Mouse (Mus musculus): ENCODE results near the gene Ypel3. TPM values are rescaled to one million over a fixed set of nuclear protein-coding genes. Genes with fewer than 3 reads are reported as not detected.

Gene Ypel3
- polyA plus RNA-seq, 1 experiment from 2014 or later: 160 TPM

DNA sequence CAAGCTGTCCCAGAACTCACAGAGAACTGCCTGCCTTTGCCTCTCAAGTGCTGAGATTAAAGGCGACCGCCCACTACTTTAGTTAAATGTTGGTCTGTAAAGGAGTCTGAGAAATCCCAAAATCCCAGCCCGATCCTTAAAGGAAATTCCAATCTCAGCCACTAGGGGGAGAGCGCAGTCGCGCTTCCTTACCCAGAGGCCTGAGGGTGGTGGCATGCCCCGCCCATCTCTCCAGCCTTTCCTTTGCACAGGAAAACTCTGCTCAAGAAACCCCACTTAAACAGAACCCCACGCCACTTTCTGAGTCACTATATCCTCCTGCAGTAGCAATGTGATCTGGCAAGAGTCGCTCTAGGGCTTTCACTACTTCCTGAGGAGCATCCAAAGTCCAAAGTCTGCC, 21.9 kb upstream of the Ypel3 start:
- WGBS: 1% methylated on average over 9 of the region's 9 CpGs
- peak; percentile 48 for ATAC-seq (ENCODE audit: low FRiP score, low read depth)

DNA sequence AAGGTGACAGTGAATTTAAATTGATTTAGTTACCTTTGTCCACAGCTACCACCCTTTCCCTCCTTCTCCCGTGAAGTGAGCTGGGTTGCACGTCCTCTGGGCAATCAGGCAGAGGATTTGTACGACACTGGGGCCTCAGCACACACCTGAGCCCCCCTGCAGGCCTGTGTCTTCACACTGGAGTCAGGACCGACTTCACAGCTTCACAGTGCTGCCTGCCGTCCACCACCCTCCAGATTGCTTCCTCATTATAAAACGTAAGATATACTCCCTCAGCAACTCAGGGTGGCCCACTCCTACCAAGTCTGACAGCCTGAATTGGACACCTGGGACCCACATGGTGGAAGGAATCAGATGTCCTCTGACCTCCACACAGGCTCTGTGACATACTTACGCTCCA, 18.2 kb upstream of the Ypel3 start:
- Histone ChIP-seq H3K9me3 (no peaks in the 10 kb centered on the region), H3K4me3 (no peak overlapping the region), H3K4me2 (replicated peaks) (no peak overlapping the region), H3K9ac (no peak overlapping the region), H3K27ac (no peak overlapping the region), H3K36me3 (peaks cover 8% of the 10 kb centered on the region), H3K4me1 (peaks cover 26% of the 10 kb centered on the region), H3K27me3 (replicated peaks) (no peaks in the 10 kb centered on the region)
- ATAC-seq (ENCODE audit: low FRiP score, low read depth): no peak
- WGBS: 60% methylated on average over 7 of the region's 7 CpGs

More for the DNA sequence above, 21.9 kb upstream of the Ypel3 start:
- peak overlapping the region; percentile 32; the same call in 1 of the 2 replicates for H3K4me2 ChIP-seq (replicated peaks)
- no peak overlapping the region for H3K27ac ChIP-seq
- H3K4me3 ChIP-seq: no peak overlapping the region
- H3K9ac ChIP-seq: no peak overlapping the region
- no peaks in the 10 kb centered on the region for H3K27me3 ChIP-seq (replicated peaks)
- no peaks in the 10 kb centered on the region for H3K36me3 ChIP-seq
- no peaks in the 10 kb centered on the region for H3K9me3 ChIP-seq
- H3K4me1 ChIP-seq: peaks cover 6% of the 10 kb centered on the region; the same call in 1 of the 2 replicates

DNA sequence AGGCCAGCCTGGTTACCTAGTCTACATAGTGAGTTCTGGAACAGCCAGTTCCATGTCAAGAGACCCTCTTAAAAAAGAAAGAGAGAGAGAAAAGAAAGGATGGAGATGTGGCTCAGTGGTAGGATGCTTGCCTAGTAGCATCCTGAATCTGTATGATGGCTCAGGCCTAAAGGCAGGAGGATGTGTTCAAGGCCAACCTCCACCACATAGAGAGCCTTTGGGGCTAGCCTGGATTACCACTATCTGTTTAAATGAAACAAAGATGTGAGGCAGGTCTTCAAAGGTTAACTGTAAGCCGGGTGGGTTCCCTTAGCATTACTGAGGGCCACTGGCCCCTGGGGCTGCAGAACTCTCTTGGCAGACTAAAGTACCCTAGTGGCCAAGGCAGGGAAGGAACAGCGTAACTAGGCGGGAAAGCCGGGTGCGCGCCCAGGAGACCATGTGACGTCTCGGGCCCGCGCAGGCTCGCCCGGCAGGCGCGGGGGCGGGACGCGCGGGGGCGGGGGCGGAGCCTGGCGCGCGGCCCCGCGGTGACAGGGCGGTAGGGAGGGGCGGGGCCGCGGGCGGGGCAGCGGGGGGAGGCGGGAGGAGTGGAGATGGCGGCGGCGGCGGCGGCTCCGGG, 17.6 kb upstream of the Ypel3 start, which contains the start of gene Mapk3:
Gene Mapk3 (plus strand): TSS at position 552 of the 622 bp plus-strand sequence.
- peak within 1 kb of the TSS; percentile 58 for H3K27ac ChIP-seq
- H3K36me3 ChIP-seq: peaks cover 14% of the 10 kb centered on the region
- peaks cover 26% of the 10 kb centered on the region for H3K4me1 ChIP-seq
- H3K4me3 ChIP-seq: peak within 1 kb of the TSS; percentile 78
- H3K27me3 ChIP-seq (replicated peaks): no peaks in the 10 kb centered on the region
- WGBS: 2% methylated on average over 33 of the region's 38 CpGs
- peak within 1 kb of the TSS; percentile 93 for H3K4me2 ChIP-seq (replicated peaks)
- peak; percentile 70 for ATAC-seq (ENCODE audit: low FRiP score, low read depth)
- H3K9me3 ChIP-seq: no peaks in the 10 kb centered on the region
- peak within 1 kb of the TSS; percentile 81 for H3K9ac ChIP-seq

DNA sequence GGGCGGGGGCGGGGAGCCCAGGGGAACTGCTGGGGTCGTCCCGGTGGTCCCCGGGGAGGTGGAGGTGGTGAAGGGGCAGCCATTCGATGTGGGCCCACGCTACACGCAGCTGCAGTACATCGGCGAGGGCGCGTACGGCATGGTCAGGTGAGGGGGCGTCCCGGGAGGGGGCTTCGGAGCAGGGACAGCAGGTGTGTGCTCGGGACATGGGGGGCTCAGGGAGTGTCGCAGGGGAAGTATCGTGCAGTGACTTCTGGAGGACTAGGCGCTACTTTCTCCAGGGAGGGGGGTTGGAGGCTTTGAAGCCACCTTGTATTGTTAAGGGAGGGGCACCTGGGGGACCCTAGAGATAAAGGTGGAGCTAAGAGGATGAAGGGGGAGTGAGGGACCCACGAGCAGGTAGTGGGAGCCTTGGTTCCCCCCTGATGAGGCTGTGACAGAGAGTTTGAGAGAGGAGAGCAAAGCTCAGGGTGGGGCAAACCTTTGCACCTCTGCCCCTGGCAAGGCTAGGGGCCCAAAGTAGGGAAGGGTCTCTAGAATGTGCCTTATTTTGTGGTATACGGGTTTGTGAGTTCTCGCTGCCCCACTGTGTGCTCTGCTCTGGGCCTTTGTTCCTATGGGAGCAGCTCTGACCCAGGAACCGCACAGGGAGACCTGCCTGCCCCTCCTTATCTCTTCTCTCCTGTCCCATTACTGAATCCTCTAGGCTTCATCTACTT, 16.9 kb upstream of the Ypel3 start:
- Histone ChIP-seq H3K4me3 (peak overlapping the region; percentile 78), H3K36me3 (peaks cover 21% of the 10 kb centered on the region), H3K9me3 (no peaks in the 10 kb centered on the region), H3K27ac (peak overlapping the region; percentile 58), H3K27me3 (replicated peaks) (no peaks in the 10 kb centered on the region), H3K9ac (peak overlapping the region; percentile 81), H3K4me2 (replicated peaks) (peak overlapping the region; percentile 93), H3K4me1 (peaks cover 24% of the 10 kb centered on the region)
- 2% methylated on average over 24 of the region's 24 CpGs for WGBS
- ATAC-seq (ENCODE audit: low FRiP score, low read depth): peak; percentile 71

DNA sequence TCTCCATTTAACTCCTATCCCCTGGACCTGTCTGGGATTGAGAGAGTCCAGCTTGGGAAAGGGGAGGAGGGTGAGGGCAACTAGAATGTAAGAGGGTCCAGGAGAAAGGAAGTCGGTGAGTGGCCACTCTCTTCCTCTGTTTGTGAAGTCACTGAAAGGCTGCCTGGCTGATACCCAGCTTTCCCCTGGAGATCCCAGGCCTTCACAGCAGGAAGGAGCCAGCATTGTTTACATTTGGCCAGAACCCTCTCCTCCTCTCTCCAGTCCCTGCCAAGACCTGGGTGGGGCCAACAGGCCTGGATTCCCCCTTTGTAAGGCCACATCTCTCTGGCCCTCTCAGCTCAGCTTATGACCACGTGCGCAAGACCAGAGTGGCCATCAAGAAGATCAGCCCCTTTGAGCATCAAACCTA, 16.4 kb upstream of the Ypel3 start:
- WGBS: 14% methylated on average over 3 of the region's 3 CpGs
- Histone ChIP-seq H3K36me3 (peaks cover 26% of the 10 kb centered on the region), H3K4me1 (peaks cover 21% of the 10 kb centered on the region), H3K9me3 (no peaks in the 10 kb centered on the region), H3K27ac (peak overlapping the region; percentile 58), H3K4me3 (peak overlapping the region; percentile 78), H3K27me3 (replicated peaks) (no peaks in the 10 kb centered on the region), H3K4me2 (replicated peaks) (peak overlapping the region; percentile 93), H3K9ac (peak overlapping the region; percentile 81)
- ATAC-seq (ENCODE audit: low FRiP score, low read depth): no peak

DNA sequence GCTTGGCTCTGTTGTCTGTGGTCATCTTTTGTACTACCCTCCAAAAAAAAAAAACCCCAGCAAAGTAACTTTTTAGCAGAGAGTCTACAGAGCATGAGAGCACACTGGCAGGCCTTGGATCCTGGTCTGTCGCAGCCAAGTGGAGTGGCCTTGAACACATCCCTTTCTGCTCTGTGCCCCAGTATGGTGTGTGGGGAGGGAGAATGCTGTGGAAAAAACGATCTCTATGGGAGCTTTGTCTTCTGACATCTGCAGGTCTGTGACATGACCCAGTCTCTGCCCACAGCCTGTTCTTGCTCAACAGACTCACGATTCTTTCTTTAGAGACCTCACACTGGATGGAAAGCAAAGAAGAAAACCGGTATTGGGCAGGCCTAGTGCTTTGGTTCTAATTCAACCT, 15.8 kb upstream of the Ypel3 start:
- WGBS: 74% methylated on average over 4 of the region's 4 CpGs
- ATAC-seq (ENCODE audit: low FRiP score, low read depth): no peak
- H3K9ac ChIP-seq: peak overlapping the region; percentile 81; the same call in 1 of the 2 replicates
- H3K27me3 ChIP-seq (replicated peaks): no peaks in the 10 kb centered on the region
- peaks cover 32% of the 10 kb centered on the region for H3K36me3 ChIP-seq
- peak overlapping the region; percentile 93 for H3K4me2 ChIP-seq (replicated peaks)
- H3K4me1 ChIP-seq: peaks cover 21% of the 10 kb centered on the region
- H3K27ac ChIP-seq: no peak overlapping the region
- H3K9me3 ChIP-seq: no peaks in the 10 kb centered on the region
- no peak overlapping the region for H3K4me3 ChIP-seq

DNA sequence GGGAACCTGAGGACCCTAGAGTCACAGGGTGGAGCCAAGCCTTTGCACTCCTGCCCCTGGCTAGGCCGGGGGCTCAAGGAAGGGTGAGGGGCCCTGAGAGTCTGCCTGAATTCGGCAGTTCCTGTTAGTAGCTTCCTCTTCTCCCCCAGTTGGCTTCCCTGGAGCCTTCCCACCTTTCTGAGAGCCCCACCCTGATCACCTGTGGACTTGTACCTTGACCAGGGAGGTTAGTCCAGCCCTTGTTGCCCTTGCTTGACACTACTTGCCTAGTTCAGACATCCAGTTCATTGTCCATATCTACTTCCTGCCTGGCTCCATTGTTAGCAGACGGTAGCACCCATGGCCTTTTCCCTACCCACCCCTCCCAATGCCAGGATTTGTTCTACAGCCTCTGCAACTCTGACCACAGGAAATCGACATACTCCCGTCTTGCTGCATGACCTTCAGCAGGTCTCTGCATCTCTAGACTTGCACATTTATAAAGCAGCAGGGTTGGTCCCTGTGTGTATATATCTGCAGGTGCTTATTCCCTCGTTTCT, 15.2 kb upstream of the Ypel3 start:
- H3K36me3 ChIP-seq: peaks cover 38% of the 10 kb centered on the region
- H3K9me3 ChIP-seq: no peaks in the 10 kb centered on the region
- H3K9ac ChIP-seq: no peak overlapping the region
- H3K27me3 ChIP-seq (replicated peaks): no peaks in the 10 kb centered on the region
- H3K27ac ChIP-seq: no peak overlapping the region
- ATAC-seq (ENCODE audit: low FRiP score, low read depth): no peak
- H3K4me2 ChIP-seq (replicated peaks): peak overlapping the region; percentile 93
- WGBS: 82% methylated on average over 6 of the region's 6 CpGs
- no peak overlapping the region for H3K4me3 ChIP-seq
- H3K4me1 ChIP-seq: peaks cover 21% of the 10 kb centered on the region

DNA sequence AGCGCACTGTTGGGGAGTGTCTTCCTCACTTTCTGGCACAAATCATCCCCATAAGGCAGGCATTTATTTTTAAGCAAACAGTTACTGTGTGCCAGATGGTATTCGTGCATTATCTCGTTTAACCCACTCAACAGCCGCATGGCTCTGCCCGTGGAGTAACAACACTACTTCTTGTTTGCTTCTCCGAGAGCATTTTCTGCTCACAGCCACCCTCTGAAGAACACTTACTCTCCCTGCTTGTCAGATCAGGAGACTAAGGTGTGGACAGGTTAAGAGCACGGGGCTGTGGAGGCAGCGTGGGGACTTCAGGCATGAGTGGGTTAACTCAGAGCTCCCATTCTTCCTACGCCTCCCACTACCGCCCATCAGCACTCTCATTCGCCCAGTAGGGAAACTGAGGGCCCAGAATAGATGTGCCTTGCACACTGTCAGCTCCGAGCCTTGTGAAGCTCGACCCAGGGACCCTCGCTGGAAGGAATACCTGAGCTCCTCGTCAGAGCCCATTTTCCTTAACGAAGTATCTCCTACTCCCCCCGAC, 14.2 kb upstream of the Ypel3 start:
- Histone ChIP-seq H3K4me3 (no peak overlapping the region), H3K36me3 (peaks cover 48% of the 10 kb centered on the region), H3K9me3 (no peaks in the 10 kb centered on the region), H3K4me1 (peaks cover 21% of the 10 kb centered on the region), H3K9ac (no peak overlapping the region), H3K27me3 (replicated peaks) (no peaks in the 10 kb centered on the region), H3K4me2 (replicated peaks) (0 out of 2 replicates have a peak overlapping the region, but pooled peaks have one; percentile 16), H3K27ac (no peak overlapping the region)
- ATAC-seq (ENCODE audit: low FRiP score, low read depth): no peak
- 79% methylated on average over 17 of the region's 17 CpGs for WGBS

DNA sequence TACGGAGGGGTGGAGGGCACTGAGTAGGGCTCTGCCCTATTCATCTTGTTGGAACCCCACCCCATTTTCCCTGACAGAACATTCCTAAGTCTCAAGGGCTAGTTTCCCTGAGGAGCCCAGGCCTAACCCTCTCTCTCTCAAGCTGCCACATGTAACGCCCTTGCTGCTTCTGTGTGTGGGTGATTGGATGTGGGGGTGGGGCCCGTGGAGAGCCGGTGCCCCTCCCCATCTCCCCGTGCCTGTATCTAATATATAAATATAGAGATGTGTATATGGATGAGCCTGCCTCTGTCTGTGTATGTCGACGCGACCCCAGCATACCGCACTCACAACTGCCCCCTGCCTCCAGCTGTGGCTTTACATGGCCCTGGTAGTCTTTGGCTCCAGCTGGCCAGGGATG, 11.2 kb upstream of the Ypel3 start:
- peaks cover 71% of the 10 kb centered on the region for H3K36me3 ChIP-seq
- 91% methylated on average over 9 of the region's 9 CpGs for WGBS
- peaks cover 14% of the 10 kb centered on the region for H3K4me1 ChIP-seq
- no peak overlapping the region for H3K27ac ChIP-seq
- H3K9me3 ChIP-seq: no peaks in the 10 kb centered on the region
- H3K4me3 ChIP-seq: no peak overlapping the region
- H3K9ac ChIP-seq: no peak overlapping the region
- no peak for ATAC-seq (ENCODE audit: low FRiP score, low read depth)
- no peak overlapping the region for H3K4me2 ChIP-seq (replicated peaks)
- no peaks in the 10 kb centered on the region for H3K27me3 ChIP-seq (replicated peaks)

DNA sequence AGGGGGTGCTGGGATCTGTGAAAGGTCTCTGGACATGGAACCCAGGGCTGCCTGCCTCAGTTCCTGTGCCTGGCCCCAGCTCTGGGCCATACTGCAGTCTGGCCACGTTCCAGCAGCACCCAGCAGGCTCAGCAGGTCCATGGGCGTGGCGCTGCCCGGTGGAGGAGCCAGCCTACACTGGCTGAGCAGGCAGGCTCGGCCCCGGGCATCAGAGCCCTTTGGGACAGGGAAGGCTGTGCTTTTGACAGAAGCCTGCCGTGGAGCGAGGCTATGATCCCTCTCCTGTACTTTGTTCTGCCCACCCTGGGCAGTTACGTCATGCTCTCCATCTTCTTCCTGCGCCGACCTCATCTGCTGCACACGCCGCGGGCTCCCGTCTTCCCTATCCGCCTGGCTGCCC, 10.6 kb upstream of the Ypel3 start, which contains the start of gene Gdpd3:
Gene Gdpd3 (plus strand): TSS at position 134 of the 400 bp plus-strand sequence.
- WGBS: 93% methylated on average over 16 of the region's 16 CpGs
- Histone ChIP-seq H3K9ac (no peak within 1 kb of the TSS), H3K4me1 (peaks cover 7% of the 10 kb centered on the region; the same call in 1 of the 2 replicates), H3K4me2 (replicated peaks) (no peak within 1 kb of the TSS), H3K27ac (no peak within 1 kb of the TSS), H3K27me3 (replicated peaks) (no peaks in the 10 kb centered on the region), H3K4me3 (no peak within 1 kb of the TSS), H3K36me3 (peaks cover 76% of the 10 kb centered on the region), H3K9me3 (no peaks in the 10 kb centered on the region)
- no peak for ATAC-seq (ENCODE audit: low FRiP score, low read depth)

DNA sequence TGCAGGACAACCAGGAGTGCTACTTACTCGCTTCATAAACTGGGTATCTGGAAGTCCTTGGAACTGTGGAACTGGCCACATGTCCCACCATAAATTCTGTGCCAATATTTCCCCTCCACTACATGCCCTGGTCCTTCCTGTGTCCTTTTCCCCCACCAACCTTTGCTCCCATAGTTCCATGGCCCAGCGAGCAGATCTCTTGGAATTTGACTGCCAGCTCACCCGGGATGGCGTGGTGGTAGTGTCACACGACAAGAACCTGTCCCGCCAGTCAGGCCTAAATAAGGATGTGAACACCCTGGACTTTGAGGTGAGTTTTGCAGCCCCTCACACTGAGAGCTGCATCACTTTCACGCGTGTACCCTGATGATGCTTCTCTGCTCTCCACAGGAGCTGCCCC, 9.8 kb upstream of the Ypel3 start:
- no peak overlapping the region for H3K4me2 ChIP-seq (replicated peaks)
- H3K4me3 ChIP-seq: no peak overlapping the region
- H3K27ac ChIP-seq: no peak overlapping the region
- no peaks in the 10 kb centered on the region for H3K27me3 ChIP-seq (replicated peaks)
- peaks cover 5% of the 10 kb centered on the region; the same call in 1 of the 2 replicates for H3K4me1 ChIP-seq
- no peaks in the 10 kb centered on the region for H3K9me3 ChIP-seq
- peaks cover 76% of the 10 kb centered on the region for H3K36me3 ChIP-seq
- no peak overlapping the region for H3K9ac ChIP-seq
- WGBS: 96% methylated on average over 8 of the region's 8 CpGs
- no peak for ATAC-seq (ENCODE audit: low FRiP score, low read depth)

DNA sequence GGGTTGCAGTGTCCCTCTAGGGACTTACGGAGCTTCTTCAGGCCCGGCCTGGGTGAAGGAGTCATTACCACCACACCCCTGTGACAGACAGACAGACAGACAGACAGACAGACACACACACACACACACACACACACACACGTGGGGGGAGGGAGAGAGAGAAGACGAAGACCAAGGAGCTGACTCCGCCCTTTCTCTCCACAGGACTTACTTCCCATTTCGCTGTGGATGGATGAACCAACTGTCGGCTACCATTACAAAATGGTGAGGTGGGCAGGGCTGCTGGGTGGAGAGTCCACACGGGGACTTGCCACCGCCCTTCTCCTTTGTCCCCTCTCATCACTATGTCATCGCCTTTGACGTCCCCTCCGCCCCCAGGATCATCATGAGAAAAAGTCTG, 6.0 kb upstream of the Ypel3 start:
- Histone ChIP-seq H3K4me2 (replicated peaks) (no peak overlapping the region), H3K4me3 (no peak overlapping the region), H3K27ac (no peak overlapping the region), H3K36me3 (peaks cover 54% of the 10 kb centered on the region), H3K4me1 (peaks cover under 1% of the 10 kb centered on the region), H3K27me3 (replicated peaks) (no peaks in the 10 kb centered on the region), H3K9me3 (no peaks in the 10 kb centered on the region), H3K9ac (no peak overlapping the region)
- ATAC-seq (ENCODE audit: low FRiP score, low read depth): no peak
- WGBS: 84% methylated on average over 12 of the region's 12 CpGs
